Mouse (Mus musculus): ENCODE measurements around the gene Atcay. TPM values are rescaled to one million over a fixed set of nuclear protein-coding genes. Genes with fewer than 3 reads are reported as not detected.
A peak's percentile ranks its signal among the peaks of the same experiment; 100 is the strongest.

Atcay gene
- total and polyA plus RNA-seq, 3 experiments, result 0.06 to 0.08 TPM; not detected in 1

DNA sequence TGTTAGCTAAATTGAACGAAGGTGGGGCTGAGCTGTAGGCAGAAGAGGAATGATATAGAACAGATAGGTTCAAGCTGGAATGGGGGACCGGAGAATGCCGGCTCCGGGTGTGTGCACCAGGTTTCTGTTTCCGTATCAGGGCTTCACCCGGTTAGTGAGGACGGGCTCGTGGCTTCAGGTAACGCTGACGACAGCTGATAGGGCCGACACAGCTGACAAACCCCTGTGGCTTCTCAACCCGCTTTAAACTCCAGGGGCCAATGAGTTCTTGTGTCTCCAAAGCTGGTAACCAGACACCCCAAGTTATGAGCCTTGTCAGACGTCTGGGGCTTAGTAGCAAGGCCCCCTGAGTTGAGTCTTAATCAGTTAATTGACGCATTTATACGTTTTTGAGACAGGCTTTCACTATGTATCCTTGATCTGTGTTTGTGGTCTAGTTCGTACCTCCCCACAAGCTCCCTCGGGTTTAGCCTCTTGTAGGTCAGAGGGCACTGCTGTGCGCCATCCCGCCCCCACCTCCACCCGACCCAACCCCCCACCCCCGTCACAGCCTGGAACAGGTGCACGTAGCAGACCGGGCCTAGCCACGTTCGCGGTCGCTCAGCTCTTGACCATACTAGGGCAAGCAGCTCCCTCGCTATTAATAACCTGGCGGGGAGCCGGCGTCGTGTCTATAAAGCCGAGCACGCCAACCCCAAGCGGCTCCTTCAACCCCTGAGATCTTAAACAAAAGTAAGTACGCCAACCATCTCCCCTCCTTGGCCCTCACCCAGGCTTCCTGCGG, 36.5 kb downstream of the Atcay start (continued):
- TF ChIP-seq KAT2A (IDR thresholded peaks at IDR 0.05; ENCODE audit: insufficient replicate concordance, low read length), result 0 out of 2 replicates have a peak, but pooled peaks have one; percentile 36
- TF ChIP-seq ZNF384 (IDR thresholded peaks at IDR 0.05; ENCODE audit: low read depth, low read length), result no peak; the same call in 1 of the 2 replicates
- peak; percentile 74; the same call in 1 of the 2 replicates for TF ChIP-seq UBTF (IDR thresholded peaks at IDR 0.05; ENCODE audit: low read depth, low read length)
- TF ChIP-seq IRF4 (IDR thresholded peaks at IDR 0.05; ENCODE audit: low read depth, low read length), result peak; percentile 49; the same call in 1 of the 2 replicates
- no peak; the same call in none of the 2 replicates for TF ChIP-seq CHD2 (IDR thresholded peaks at IDR 0.05; ENCODE audit: low read length)
- TF ChIP-seq MAZ (IDR thresholded peaks at IDR 0.05; ENCODE audit: low read depth, low read length), result peak; percentile 82; the same call in 1 of the 2 replicates
- TF ChIP-seq BHLHE40 (IDR thresholded peaks at IDR 0.05; ENCODE audit: low read depth, low read length), result peak; percentile 49
- no peak for TF ChIP-seq E2F4 (IDR thresholded peaks at IDR 0.05; ENCODE audit: insufficient replicate concordance, low read depth, low read length)
- TF ChIP-seq RAD21 (IDR thresholded peaks at IDR 0.05; ENCODE audit: low read depth, low read length), result no peak

DNA sequence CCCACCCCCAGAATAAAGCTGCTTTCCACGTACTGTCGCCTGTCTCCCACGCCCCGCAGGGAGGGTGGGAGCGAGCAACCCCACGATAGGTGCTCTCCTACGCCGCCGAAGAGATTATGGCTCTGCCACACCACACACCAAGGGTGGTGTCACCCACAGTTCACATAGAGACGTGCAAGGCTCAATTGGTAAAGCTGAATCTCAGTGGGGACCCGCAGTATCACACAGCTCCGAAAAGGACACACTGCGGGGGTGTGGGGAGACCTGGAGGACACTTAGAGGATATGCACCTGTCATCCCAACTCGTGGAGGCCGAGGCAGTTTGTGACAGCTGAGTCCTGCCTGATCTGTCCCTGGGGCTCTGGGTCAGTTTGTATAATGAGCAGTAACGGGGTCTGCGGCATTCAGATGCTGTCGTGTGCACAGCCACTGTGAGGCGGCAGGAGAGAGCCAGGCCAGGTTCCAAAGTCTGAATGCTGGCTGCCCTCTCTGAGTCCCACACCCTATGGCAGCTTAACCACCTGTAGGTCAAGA, 37.6 kb downstream of the Atcay start:
- peaks cover 31 to 62% of the 10 kb centered on the region in 2 experiments for H3K4me1 ChIP-seq (ENCODE audit: control insufficient read depth in 1 of 2, insufficient read depth in 2 of 2)
- H3K9me3 ChIP-seq (replicated peaks; ENCODE audit: low read length), result no peaks in the 10 kb centered on the region
- peaks cover 5% of the 10 kb centered on the region for H3K27me3 ChIP-seq (replicated peaks)
- H3K27ac ChIP-seq (ENCODE audit: insufficient read depth, low read depth), result peak overlapping the region; percentile 88
- peak overlapping the region; percentile 67; the same call in 1 of the 2 replicates for H3K9ac ChIP-seq (ENCODE audit: insufficient read depth, low read depth)
- dilution Hi-C loops (cut with MboI; ENCODE audit: extremely low pct_ligation_motif_present, extremely low pct_unique_long_range_greater_than_20kb, low sequenced_read_pairs), result no loop called here
- peak overlapping the region; percentile 6 to 86 (median 59) for H3K4me3 ChIP-seq (replicated peaks in 1 of 3; ENCODE audit: low read depth in 2 of 3, low read length in 2 of 3, poor library complexity in 1 of 3)
- peaks cover 15 to 31% of the 10 kb centered on the region in 2 experiments for H3K36me3 ChIP-seq (replicated peaks in 1 of 2; ENCODE audit: control insufficient read depth in 1 of 2, insufficient read depth in 1 of 2, low read length in 1 of 2)
- H3K79me2 ChIP-seq (replicated peaks; ENCODE audit: control insufficient read depth, extremely low read depth, insufficient read depth, poor library complexity, severe bottlenecking), result no peaks in the 10 kb centered on the region
- TF ChIP-seq GABPA (IDR thresholded peaks at IDR 0.05; ENCODE audit: insufficient replicate concordance, low read depth, low read length) (no peak), CHD2 (IDR thresholded peaks at IDR 0.05; ENCODE audit: low read length) (0 out of 2 replicates have a peak, but pooled peaks have one; percentile 27)
- peak overlapping the region; percentile 67 for H3K4me2 ChIP-seq (ENCODE audit: insufficient read depth, low read depth, poor library complexity, severe bottlenecking)
- DNase-seq (ENCODE audit: extremely low read depth), result no peak
- in situ Hi-C loops (cut with MboI; ENCODE audit: low pct_ligation_motif_present, low pct_unique_long_range_greater_than_20kb, low sequenced_read_pairs), result loop anchor here (10.0 kb wide), 1 partner anchor 162 kb away; the partner anchor contains the start of genes Hmg20b and Mfsd12

DNA sequence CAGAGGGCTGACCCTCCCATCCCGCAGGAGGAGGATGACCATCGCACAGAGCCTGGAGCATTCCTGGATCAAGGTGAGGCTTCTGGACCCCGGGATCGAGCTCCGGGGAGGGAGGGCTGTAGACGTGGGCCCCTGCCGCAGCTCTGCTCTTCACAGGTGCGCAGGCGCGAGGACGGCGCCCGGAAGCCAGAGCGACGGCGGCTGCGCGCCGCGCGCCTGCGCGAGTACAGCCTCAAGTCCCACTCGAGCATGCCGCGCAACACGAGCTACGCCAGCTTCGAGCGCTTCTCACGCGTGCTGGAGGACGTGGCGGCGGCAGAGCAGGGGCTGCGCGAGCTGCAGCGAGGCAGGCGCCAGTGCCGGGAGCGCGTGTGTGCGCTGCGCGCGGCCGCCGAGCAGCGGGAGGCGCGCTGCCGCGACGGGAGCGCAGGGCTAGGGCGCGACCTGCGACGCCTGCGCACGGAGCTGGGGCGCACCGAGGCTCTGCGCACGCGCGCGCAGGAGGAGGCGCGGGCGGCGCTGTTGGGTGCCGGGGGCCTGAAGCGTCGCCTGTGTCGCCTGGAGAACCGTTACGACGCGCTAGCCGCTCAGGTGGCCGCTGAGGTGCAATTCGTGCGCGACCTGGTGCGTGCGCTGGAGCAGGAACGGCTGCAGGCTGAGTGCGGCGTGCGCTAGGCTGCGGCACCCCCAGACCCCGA, 38.2 kb downstream of the Atcay start:
- H3K36me3 ChIP-seq (replicated peaks in 1 of 2; ENCODE audit: control insufficient read depth in 1 of 2, insufficient read depth in 1 of 2, low read length in 1 of 2), result peaks cover 18 to 37% of the 10 kb centered on the region in 2 experiments
- H3K9me3 ChIP-seq (replicated peaks; ENCODE audit: low read length), result no peaks in the 10 kb centered on the region
- no peaks in the 10 kb centered on the region for H3K79me2 ChIP-seq (replicated peaks; ENCODE audit: control insufficient read depth, extremely low read depth, insufficient read depth, poor library complexity, severe bottlenecking)
- peak overlapping the region; percentile 67 for H3K9ac ChIP-seq (ENCODE audit: insufficient read depth, low read depth)
- H3K27ac ChIP-seq (ENCODE audit: insufficient read depth, low read depth), result peak overlapping the region; percentile 88
- peak overlapping the region; percentile 67 for H3K4me2 ChIP-seq (ENCODE audit: insufficient read depth, low read depth, poor library complexity, severe bottlenecking)
- H3K4me1 ChIP-seq (ENCODE audit: control insufficient read depth in 1 of 2, insufficient read depth in 2 of 2), result peaks cover 30 to 60% of the 10 kb centered on the region in 2 experiments
- dilution Hi-C loops (cut with MboI; ENCODE audit: extremely low pct_ligation_motif_present, extremely low pct_unique_long_range_greater_than_20kb, low sequenced_read_pairs) (no loop called here), in situ Hi-C loops (cut with MboI; ENCODE audit: low pct_ligation_motif_present, low pct_unique_long_range_greater_than_20kb, low sequenced_read_pairs) (loop anchor here (10.0 kb wide), 1 partner anchor 162 kb away; the partner anchor contains the start of genes Hmg20b and Mfsd12)
- H3K27me3 ChIP-seq (replicated peaks), result peaks cover 5% of the 10 kb centered on the region
- DNase-seq (ENCODE audit: extremely low read depth), result peak; percentile 80
- peak overlapping the region; percentile 49 to 86 (median 59) for H3K4me3 ChIP-seq (replicated peaks in 1 of 3; ENCODE audit: low read depth in 2 of 3, low read length in 2 of 3, poor library complexity in 1 of 3)
- TF ChIP-seq USF2 (conservative IDR thresholded peaks at IDR 0.05; ENCODE audit: low read depth, low read length), result no peak
- no peak for TF ChIP-seq MAFK (IDR thresholded peaks at IDR 0.05; ENCODE audit: insufficient replicate concordance, low read length)
- peak; percentile 77; the same call in 1 of the 2 replicates for TF ChIP-seq MAX (IDR thresholded peaks at IDR 0.05; ENCODE audit: low read length)
- no peak for TF ChIP-seq JUND (conservative IDR thresholded peaks at IDR 0.05; ENCODE audit: low read depth, low read length)
- TF ChIP-seq GABPA (IDR thresholded peaks at IDR 0.05; ENCODE audit: insufficient replicate concordance, low read depth, low read length), result no peak
- TF ChIP-seq CTCF (conservative IDR thresholded peaks at IDR 0.05 in 1 of 2, IDR thresholded peaks at IDR 0.05 in 1 of 2; ENCODE audit: low read depth in 2 of 2, low read length in 2 of 2), result 0 out of 4 replicates have a peak, but pooled peaks of 1 of the 2 experiments have one; percentile 6
- no peak for TF ChIP-seq RCOR1 (conservative IDR thresholded peaks at IDR 0.05; ENCODE audit: low read depth, low read length)
- TF ChIP-seq POLR2AphosphoS2 (IDR thresholded peaks at IDR 0.05; ENCODE audit: low read depth, low read length), result peak; percentile 56; the same call in 1 of the 2 replicates
- TF ChIP-seq KAT2A (IDR thresholded peaks at IDR 0.05; ENCODE audit: insufficient replicate concordance, low read length), result no peak
- TF ChIP-seq RAD21 (IDR thresholded peaks at IDR 0.05; ENCODE audit: low read depth, low read length), result no peak
- TF ChIP-seq ZKSCAN1 (IDR thresholded peaks at IDR 0.05; ENCODE audit: borderline replicate concordance, low read depth, low read length), result no peak
- TF ChIP-seq POLR2A (IDR thresholded peaks at IDR 0.05; ENCODE audit: low read depth, low read length), result peak; percentile 89
- TF ChIP-seq JUN (IDR thresholded peaks at IDR 0.05; ENCODE audit: insufficient read depth, low read depth, low read length), result no peak
- TF ChIP-seq ZNF384 (IDR thresholded peaks at IDR 0.05; ENCODE audit: low read depth, low read length), result no peak
- no peak for TF ChIP-seq MYC (IDR thresholded peaks at IDR 0.05; ENCODE audit: low read depth, low read length)
- no peak for TF ChIP-seq CHD1 (IDR thresholded peaks at IDR 0.05; ENCODE audit: low read depth, low read length)
- peak; percentile 53; the same call in 1 of the 2 replicates for TF ChIP-seq TCF12 (IDR thresholded peaks at IDR 0.05; ENCODE audit: low read depth, low read length)
- TF ChIP-seq ELF1 (IDR thresholded peaks at IDR 0.05; ENCODE audit: low read depth, low read length), result peak; percentile 92

Data from CH12.LX (cell line).